Mouse (Mus musculus): ENCODE results near the gene Vil1. TPM values are rescaled to one million over a fixed set of nuclear protein-coding genes. Genes with fewer than 3 reads are reported as not detected.

Vil1 gene
- polyA plus RNA-seq (2015; fragmentation: Nextera tagmentation; extraction: Ambion mirVana), result 0.27 and 0.29 TPM in 2 replicates

GRCm38 (mm10) chr1:74408589-74409504, at the start of gene Vil1:
Gene Vil1, plus strand, starts transcription at chr1:74409376.
- no peak for ATAC-seq (replicated peaks)
- WGBS, result 72% methylated on average over 15 of the region's 15 CpGs
- H3K4me1 ChIP-seq, result no peaks in the 10 kb centered on the region
- no peak within 1 kb of the TSS for H3K4me3 ChIP-seq
- H3K27ac ChIP-seq (replicated peaks), result no peak within 1 kb of the TSS
- H3K27me3 ChIP-seq, result no peaks in the 10 kb centered on the region
- H3K9me3 ChIP-seq, result no peaks in the 10 kb centered on the region
- no peak within 1 kb of the TSS for H3K9ac ChIP-seq (replicated peaks)
- H3K36me3 ChIP-seq, result no peaks in the 10 kb centered on the region
- H3K4me2 ChIP-seq (replicated peaks), result no peak within 1 kb of the TSS

- Histone ChIP-seq H3K27me3 (no peaks in the 10 kb centered on the region), H3K36me3 (no peaks in the 10 kb centered on the region), H3K9ac (replicated peaks) (no peak overlapping the region), H3K27ac (replicated peaks) (no peak overlapping the region), H3K4me1 (peaks cover 6% of the 10 kb centered on the region; the same call in 1 of the 2 replicates), H3K4me2 (replicated peaks) (no peak overlapping the region), H3K4me3 (no peak overlapping the region), H3K9me3 (no peaks in the 10 kb centered on the region)
- ATAC-seq (replicated peaks), result no peak
- WGBS, result 92% methylated on average over 5 of the region's 5 CpGs
These were observed 49.1 kb upstream of the Vil1 start for GRCm38 (mm10) chr1:74359952-74360517.

DNA sequence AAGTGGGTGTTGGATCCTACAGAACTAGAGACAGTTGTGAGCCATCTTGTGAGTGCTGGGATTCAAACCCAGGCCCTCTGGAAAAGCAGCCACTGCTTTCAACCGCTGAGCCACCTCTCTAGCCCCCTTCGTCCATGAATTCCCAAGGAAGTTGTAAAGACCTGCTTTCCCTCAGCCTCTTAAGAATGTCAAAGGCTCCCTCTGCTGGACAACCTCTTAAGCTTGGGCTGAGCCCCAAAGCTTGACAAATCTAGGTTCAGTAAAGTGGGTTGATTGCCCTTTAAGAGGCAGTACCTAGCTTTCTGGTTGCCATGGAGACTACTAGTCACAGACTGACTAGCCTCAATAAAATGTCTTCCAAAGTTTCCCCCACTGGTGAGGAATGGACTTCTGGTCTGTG, 47.4 kb upstream of the Vil1 start, which contains the start of gene Catip:
Gene Catip (plus strand): TSS at position 297 of the 400 bp plus-strand sequence.
- Histone ChIP-seq H3K4me2 (replicated peaks) (no peak within 1 kb of the TSS), H3K36me3 (no peaks in the 10 kb centered on the region), H3K9me3 (no peaks in the 10 kb centered on the region), H3K9ac (replicated peaks) (no peak within 1 kb of the TSS), H3K27me3 (no peaks in the 10 kb centered on the region), H3K4me1 (peaks cover 6% of the 10 kb centered on the region; the same call in 1 of the 2 replicates), H3K27ac (replicated peaks) (no peak within 1 kb of the TSS), H3K4me3 (no peak within 1 kb of the TSS)
- 2% methylated on average over 2 of the region's 2 CpGs for WGBS
- ATAC-seq (replicated peaks), result peak; percentile 82

DNA sequence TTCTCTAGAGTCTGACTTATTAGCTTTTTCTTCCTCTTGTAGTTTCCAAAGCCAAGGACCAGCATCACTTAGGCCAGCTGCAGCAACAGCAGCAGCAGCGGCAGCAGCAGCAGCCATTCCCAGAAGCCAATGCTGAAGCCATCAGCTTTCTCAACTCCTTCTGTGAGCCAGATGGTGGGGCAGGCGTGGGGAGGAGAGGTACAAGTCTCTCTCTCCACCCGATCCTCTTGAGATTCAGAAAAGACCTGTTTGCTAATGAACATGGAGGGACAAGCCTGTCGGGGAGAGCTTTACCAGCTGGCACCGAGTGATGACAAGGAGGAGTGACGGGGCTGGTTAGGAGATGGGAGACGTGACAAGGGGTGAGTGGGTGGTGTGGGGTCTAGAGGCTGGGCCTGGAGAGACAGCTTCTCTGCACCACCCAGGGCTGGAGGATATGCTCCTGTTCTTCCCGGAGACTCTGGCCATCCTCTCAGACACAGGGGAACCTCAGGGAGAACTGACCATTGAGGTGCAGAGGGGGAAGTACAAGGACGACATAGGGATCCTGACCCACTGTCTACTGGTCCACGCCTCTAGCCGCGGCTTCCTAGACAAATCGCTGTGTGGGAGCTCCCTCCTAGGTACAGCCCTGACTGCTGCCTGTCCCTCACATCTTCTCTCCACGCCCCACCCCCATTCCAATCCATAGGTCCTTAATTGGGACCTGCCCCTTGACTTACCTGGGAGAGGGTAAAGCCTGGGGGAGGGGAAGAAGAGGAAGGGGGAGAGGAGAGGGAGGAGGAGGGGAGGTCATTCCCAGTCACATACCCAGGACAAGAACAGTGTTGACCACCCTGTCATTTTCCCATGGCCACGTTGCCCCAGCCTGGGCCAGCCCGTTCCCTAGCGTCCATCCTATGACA, 46.6 kb upstream of the Vil1 start:
- Histone ChIP-seq H3K9ac (replicated peaks) (no peak overlapping the region), H3K27me3 (no peaks in the 10 kb centered on the region), H3K36me3 (no peaks in the 10 kb centered on the region), H3K9me3 (no peaks in the 10 kb centered on the region), H3K4me2 (replicated peaks) (no peak overlapping the region), H3K27ac (replicated peaks) (no peak overlapping the region), H3K4me1 (peaks cover 6% of the 10 kb centered on the region; the same call in 1 of the 2 replicates), H3K4me3 (no peak overlapping the region)
- WGBS, result 70% methylated on average over 17 of the region's 17 CpGs
- ATAC-seq (replicated peaks), result peak; percentile 57; the same call in 1 of the 2 replicates

DNA sequence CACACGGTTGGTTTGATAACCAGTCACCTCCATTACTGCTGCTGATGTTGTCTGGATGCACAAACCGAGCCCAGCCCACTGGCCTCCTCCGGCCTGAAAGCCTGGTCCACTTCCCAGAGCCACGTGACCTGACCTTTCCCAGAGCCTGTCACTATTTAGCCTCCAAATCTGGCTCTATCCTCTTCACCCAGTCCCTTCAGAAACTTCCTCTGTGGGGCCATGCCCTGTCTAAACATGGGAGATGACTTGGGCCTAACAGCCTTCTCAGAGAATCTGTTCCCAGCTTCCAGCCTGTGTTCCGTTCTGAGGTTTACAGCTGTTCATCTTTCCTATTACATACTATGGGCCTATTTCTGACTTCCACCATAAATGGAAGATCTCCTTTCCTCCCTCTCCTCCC, 45.7 kb upstream of the Vil1 start:
- H3K9ac ChIP-seq (replicated peaks), result no peak overlapping the region
- WGBS, result 80% methylated on average over 5 of the region's 5 CpGs
- no peak overlapping the region for H3K27ac ChIP-seq (replicated peaks)
- H3K36me3 ChIP-seq, result no peaks in the 10 kb centered on the region
- no peak overlapping the region for H3K4me2 ChIP-seq (replicated peaks)
- H3K4me3 ChIP-seq, result no peak overlapping the region
- no peaks in the 10 kb centered on the region for H3K9me3 ChIP-seq
- no peak for ATAC-seq (replicated peaks)
- peaks cover 10% of the 10 kb centered on the region for H3K4me1 ChIP-seq
- no peaks in the 10 kb centered on the region for H3K27me3 ChIP-seq

- Histone ChIP-seq H3K9me3 (no peaks in the 10 kb centered on the region), H3K4me1 (peaks cover 10% of the 10 kb centered on the region), H3K4me3 (no peak overlapping the region), H3K9ac (replicated peaks) (no peak overlapping the region), H3K27me3 (no peaks in the 10 kb centered on the region), H3K27ac (replicated peaks) (no peak overlapping the region), H3K36me3 (no peaks in the 10 kb centered on the region), H3K4me2 (replicated peaks) (no peak overlapping the region)
- no peak for ATAC-seq (replicated peaks)
- WGBS, result 81% methylated on average over 8 of the region's 8 CpGs
These were observed 44.9 kb upstream of the Vil1 start for GRCm38 (mm10) chr1:74364270-74364669.

- Histone ChIP-seq H3K36me3 (no peaks in the 10 kb centered on the region), H3K27me3 (no peaks in the 10 kb centered on the region), H3K27ac (replicated peaks) (no peak overlapping the region), H3K4me2 (replicated peaks) (peak overlapping the region; percentile 55), H3K9me3 (no peaks in the 10 kb centered on the region), H3K4me1 (peaks cover 4% of the 10 kb centered on the region), H3K9ac (replicated peaks) (peak overlapping the region; percentile 37; the same call in 1 of the 2 replicates), H3K4me3 (peak overlapping the region; percentile 32)
- ATAC-seq (replicated peaks), result 0 out of 2 replicates have a peak, but pooled peaks have one; percentile 64
- WGBS, result 22% methylated on average over 34 of the region's 34 CpGs
These were observed 41.1 kb upstream of the Vil1 start for GRCm38 (mm10) chr1:74367886-74368645.

GRCm38 (mm10) chr1:74370040-74370439, 39.1 kb upstream of the Vil1 start:
- Histone ChIP-seq H3K36me3 (no peaks in the 10 kb centered on the region), H3K27me3 (no peaks in the 10 kb centered on the region), H3K9me3 (no peaks in the 10 kb centered on the region), H3K4me2 (replicated peaks) (no peak overlapping the region), H3K9ac (replicated peaks) (no peak overlapping the region), H3K4me1 (peaks cover 4% of the 10 kb centered on the region), H3K27ac (replicated peaks) (no peak overlapping the region), H3K4me3 (no peak overlapping the region)
- WGBS, result 65% methylated on average over 4 of the region's 4 CpGs
- no peak for ATAC-seq (replicated peaks)

DNA sequence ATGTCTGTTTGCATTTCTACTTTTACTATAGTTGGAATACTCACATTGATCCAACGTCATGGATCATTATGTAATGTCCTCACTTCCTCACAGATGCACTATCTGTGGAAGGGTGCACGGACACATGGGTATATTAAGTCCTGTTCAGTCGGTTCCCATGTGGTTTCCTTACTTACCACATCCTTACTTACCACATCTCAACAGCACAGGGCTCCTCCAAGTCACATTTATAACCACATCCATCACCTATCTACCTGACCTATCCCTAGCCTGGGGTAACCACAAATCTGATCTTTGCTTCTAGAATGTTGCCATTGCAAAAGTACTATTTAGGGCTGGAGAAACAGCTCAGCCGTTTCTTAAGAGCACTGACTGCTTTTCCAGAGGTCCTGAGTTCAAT, 35.8 kb upstream of the Vil1 start:
- H3K36me3 ChIP-seq, result no peaks in the 10 kb centered on the region
- H3K4me2 ChIP-seq (replicated peaks), result no peak overlapping the region
- H3K9ac ChIP-seq (replicated peaks), result no peak overlapping the region
- WGBS, result 78% methylated on average over 4 of the region's 4 CpGs
- no peak for ATAC-seq (replicated peaks)
- H3K4me1 ChIP-seq, result no peaks in the 10 kb centered on the region
- H3K9me3 ChIP-seq, result no peaks in the 10 kb centered on the region
- no peaks in the 10 kb centered on the region for H3K27me3 ChIP-seq
- H3K27ac ChIP-seq (replicated peaks), result no peak overlapping the region
- H3K4me3 ChIP-seq, result no peak overlapping the region

DNA sequence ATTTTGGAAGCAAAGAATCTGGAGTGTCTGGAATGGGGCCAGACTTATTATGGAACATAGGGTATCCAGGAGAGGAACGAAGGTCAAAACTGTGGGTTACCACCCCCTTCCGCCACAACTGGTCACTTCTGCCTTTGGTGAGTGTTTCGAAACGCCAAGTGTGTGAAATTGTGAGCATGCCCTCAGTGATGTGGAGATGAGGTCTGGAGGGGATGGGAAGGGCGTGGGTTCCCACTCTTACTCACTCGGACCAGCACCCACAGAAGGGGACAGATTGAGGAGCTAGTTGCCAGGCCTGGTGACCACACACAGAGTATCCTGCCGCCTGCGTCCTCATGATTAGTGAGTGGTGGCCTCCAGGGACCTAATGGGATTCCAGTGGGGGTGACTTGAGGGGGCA, 34.2 kb upstream of the Vil1 start, which contains the start of gene Slc11a1:
Gene Slc11a1 (plus strand): TSS at position 216 of the 400 bp plus-strand sequence.
- WGBS, result 69% methylated on average over 8 of the region's 8 CpGs
- Histone ChIP-seq H3K27ac (replicated peaks) (no peak within 1 kb of the TSS), H3K27me3 (no peaks in the 10 kb centered on the region), H3K9me3 (no peaks in the 10 kb centered on the region), H3K36me3 (no peaks in the 10 kb centered on the region), H3K4me2 (replicated peaks) (no peak within 1 kb of the TSS), H3K4me3 (no peak within 1 kb of the TSS), H3K4me1 (no peaks in the 10 kb centered on the region), H3K9ac (replicated peaks) (no peak within 1 kb of the TSS)
- ATAC-seq (replicated peaks), result no peak

DNA sequence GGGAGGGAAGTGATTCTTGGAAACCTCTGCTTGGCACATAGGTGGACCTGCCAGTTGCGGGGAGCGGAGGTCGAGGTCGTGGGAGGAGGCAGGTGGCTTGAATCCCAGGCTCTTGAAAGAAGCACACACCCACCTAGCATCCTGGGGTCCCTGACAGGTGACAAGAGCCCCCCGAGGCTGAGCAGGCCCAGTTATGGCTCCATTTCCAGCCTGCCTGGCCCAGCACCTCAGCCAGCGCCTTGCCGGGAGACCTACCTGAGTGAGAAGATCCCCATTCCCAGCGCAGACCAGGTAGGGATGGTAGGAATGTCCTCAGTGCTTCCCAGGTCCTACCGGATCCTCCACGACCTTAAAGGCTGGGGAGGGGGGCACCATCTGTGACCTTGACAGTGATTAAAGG, 33.6 kb upstream of the Vil1 start:
- no peak for ATAC-seq (replicated peaks)
- Histone ChIP-seq H3K4me2 (replicated peaks) (no peak overlapping the region), H3K9ac (replicated peaks) (no peak overlapping the region), H3K4me3 (no peak overlapping the region), H3K9me3 (no peaks in the 10 kb centered on the region), H3K4me1 (no peaks in the 10 kb centered on the region), H3K27me3 (no peaks in the 10 kb centered on the region), H3K36me3 (no peaks in the 10 kb centered on the region), H3K27ac (replicated peaks) (no peak overlapping the region)
- 80% methylated on average over 10 of the region's 10 CpGs for WGBS
